Mouse (Mus musculus) layer of hippocampus, postnatal 14 days (tissue): ENCODE data around the gene Pbrm1. TPM values are rescaled to one million over a fixed set of nuclear protein-coding genes. Genes with fewer than 3 reads are reported as not detected.

Source experiments
- DNase-seq, 2 experiments: peaks; one replicate each; pipeline ENCODE4 v3.0.0; 2021 to 2022; ENCODE audit warnings: low spot score in 2 of 2, mixed read lengths in 1 of 2
- total RNA-seq, 2 experiments: library from RNA; stranded (reverse); gene quantifications; 2 replicates each; pipeline ENCODE4 v1.2.3; 2021

The Pbrm1 gene
- total RNA-seq, 2 experiments from 2014 or later, result 56.1 to 57.1 TPM

DNA sequence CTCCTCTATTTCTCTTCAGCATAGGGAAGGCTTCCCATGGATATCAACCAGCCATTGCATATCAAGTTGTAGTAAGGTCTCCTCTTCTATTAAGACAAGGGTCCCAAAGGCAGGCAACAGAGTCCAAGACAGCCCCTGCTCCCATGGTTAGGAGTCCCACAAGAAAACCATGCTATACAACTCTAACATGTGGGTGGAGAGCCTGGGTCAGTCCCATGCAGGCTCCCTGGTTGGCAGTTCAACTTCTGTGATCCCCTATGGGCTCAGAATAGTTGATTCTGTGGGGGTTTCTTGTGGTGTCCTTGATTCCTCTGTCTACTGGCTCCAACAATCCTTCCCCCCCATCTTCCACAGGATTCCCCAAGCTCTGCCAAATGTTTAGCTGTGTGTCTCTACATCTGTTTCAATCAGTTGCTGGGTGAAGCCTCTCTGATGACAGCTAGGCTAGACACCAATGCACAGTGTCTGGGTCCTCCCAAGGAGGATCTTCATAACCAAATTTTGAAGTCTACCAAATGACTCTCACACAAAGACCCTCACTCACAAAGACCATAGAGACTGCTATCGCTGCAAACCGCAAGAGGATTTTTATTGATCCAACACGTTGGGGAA, 59.8 kb downstream of the Pbrm1 start:
- DNase-seq, result no peak

DNA sequence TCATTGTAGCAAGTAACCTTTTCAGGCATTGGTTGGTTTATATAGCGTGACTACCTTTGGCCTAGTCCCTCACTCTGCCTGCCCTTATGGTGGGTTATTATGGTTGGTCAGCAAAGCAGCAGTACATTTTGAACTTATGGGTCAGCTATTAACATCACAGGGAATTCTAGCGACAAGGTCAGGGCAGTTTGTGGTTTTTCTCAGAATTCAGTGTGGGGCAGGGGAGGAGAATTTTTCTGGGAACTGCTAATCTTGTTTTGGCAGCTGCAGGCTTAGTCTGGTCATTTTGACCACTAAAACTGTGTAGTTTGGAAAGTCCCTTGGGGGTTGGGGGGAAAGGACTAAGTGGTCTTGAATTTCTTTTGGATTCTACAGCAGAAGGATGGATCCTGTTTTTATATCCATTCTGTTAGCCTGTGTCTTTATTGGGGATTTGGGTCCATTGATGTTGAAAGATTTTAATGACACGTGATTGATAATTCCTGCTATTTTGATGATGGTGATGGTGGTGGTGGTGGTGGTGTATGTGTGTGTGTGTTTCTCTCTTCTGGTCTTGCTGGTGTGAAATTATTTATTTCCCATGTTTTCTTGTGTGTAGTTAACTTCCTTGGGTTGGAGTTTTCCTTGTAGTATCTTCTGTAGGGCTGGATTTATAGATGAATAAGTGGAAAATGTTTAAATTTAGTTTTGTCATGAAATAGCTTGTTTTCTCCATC, 60.5 kb downstream of the Pbrm1 start:
- no peak for DNase-seq

DNA sequence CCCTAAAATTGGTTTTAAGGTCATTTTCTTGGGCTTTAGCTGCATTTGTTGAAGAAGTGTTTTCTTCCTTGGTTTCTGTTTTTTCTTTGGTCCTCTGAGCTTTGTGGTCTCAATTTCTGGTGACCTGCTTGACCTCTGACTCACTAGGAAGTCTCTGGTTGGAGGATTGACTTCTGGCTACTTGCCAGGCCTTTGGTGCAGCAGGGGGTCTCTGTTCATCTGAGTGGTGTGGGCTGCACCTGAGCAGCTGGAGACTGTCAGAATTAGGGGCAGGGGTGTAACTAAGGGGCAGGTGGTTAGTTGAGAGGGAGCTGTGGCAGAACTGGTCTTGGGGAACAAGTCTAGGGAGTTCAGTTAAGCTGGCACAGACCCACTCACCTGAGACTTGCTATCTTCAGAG, 62.2 kb downstream of the Pbrm1 start:
- no peak for DNase-seq

DNA sequence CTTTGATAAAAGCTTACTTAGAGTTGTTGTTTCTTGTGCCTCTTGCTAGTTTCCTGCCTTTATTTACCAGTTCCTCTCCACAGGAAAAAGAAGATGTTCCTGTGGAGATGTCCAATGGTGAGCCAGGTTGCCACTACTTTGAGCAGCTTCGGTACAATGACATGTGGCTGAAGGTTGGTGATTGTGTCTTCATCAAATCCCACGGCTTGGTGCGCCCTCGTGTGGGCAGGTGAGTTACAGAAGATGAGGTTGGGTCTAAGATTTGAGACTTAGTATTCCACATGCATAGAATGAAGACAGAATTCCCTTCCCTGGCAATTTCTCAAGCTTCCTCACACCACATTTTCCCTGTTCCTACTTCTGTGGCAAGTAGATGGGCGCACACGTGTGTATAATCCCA, 68.5 kb downstream of the Pbrm1 start:
- DNase-seq, result no peak

DNA sequence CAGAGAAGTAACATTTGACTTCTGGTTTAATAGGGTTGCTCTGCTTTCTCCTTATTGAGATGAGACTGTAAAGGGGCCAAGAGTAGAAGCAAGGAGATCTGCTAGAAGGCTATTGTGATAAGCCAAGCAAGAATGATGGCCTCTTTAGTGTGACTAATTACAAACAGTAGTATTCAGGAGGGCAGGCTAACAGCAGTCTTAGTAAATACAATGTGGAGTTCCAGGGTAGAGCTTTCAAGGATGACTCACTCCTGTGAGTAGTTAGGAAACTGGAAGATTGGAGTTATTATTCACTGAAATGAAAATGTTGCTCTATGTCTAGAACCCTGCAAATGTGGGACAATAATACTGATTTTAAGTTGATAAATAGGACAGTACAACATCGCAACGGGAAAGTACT, 69.6 kb downstream of the Pbrm1 start:
- DNase-seq, result no peak

DNA sequence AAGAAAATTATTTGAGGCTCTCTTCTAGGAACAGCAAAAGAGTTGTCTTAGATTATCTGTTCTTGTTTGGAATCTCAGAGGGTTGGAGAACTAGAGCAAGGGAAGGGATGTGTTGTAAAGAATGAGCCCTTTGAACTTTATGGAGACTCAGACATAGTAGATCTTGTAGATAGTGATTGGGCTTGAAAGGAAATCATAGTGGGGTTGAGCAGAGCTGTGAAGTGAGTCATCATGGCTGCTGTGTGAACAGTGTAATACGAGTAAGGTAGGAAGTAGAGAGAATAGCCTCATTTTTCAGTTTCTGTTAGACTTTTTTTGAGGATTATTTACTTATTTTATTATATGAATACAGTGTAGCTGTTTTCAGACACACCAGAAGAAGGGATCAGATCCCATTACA, 71.0 kb downstream of the Pbrm1 start:
- DNase-seq, result no peak

DNA sequence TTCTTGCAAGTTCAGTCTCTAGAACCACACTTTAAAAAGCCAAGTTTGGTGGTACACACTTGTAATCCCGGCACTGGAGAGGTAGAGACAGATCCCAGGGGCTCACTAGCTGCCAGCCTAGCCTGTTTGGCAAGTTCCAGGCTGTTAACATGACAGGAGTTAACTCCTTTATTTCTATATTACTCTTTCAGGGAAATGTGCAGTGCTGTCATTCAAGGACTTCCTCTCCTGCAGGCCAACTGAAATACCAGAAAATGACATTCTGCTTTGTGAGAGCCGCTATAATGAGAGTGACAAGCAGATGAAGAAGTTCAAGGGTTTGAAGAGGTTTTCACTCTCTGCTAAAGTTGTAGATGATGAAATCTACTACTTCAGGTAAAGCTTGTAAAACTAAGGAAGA, 86.2 kb downstream of the Pbrm1 start:
- DNase-seq, result no peak

DNA sequence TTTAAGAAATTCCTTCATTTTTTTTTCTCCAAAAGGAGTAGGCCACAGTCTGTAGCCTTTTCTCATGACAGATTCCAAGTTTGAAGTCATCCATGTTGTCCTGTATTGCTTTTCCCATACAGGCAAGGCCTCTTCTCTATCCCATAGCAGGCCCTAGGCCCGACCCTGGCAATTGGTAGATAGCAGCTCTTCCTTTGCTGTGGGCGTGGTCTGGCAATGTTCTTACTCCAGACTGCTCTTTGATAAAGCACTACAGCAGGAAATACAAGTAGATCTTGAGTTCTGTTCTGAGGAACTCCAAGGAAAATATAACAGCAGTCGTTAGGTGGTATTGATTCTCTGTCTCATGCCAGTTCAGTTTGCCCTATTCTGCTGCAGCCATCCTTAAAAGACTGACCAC, 91.7 kb downstream of the Pbrm1 start:
- no peak for DNase-seq

DNA sequence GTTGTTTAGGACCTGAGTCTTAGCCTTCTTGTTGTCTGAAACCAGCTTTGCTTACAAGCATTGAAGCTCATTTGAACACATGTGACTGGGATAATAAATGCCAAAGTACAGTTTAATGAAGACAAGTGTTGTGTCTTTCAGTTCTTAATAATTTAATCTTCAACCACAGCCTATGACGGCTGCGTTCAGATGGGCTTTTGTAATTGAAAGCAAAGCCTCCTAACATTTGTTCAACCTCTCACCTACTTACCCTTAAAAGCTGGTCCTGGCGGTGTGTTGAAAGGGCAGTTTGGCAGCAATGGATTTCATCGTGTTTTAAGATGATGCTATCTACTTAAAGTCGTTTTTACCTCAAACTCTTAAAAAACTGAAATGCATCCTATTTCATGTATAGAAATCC, 93.2 kb downstream of the Pbrm1 start:
- no peak for DNase-seq

DNA sequence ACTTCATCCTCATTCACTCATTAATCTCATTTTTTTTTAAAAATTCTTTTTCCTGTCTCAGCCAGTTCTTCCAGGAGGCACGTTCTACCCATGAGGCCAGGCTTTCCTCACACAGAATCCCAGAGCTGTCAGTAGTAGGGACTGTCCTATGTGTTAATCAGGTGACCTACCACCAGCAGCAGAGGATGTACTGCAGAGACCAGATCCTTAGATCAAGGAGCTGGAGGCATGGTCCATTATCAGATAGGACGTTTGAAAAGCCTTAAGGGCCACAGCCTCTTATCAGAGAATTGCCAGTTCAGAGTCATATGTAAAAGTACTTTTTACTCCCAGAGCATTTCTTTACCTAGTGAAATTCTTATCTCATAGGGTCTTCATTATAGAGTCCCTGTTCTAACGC, 95.1 kb downstream of the Pbrm1 start:
- DNase-seq, result no peak

DNA sequence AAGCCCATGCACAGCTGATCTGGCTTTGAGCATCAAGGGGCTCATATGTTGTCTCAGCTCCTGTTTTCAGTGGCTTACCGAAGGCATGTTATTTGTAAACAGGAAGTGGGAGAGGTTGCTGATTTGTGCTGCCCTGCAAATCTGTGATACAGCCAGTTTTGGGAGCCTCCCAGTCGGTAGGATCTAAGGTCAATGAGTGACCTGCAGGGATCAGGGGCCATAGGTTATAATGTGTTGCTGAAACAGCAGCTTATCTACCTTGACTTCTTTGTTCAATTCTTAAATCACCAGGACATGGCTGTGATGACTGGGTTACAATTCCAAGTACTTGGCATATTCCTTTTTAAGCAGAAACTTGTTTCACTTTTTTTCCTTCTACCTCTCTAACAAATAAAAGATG, 96.6 kb downstream of the Pbrm1 start:
- no peak for DNase-seq

DNA sequence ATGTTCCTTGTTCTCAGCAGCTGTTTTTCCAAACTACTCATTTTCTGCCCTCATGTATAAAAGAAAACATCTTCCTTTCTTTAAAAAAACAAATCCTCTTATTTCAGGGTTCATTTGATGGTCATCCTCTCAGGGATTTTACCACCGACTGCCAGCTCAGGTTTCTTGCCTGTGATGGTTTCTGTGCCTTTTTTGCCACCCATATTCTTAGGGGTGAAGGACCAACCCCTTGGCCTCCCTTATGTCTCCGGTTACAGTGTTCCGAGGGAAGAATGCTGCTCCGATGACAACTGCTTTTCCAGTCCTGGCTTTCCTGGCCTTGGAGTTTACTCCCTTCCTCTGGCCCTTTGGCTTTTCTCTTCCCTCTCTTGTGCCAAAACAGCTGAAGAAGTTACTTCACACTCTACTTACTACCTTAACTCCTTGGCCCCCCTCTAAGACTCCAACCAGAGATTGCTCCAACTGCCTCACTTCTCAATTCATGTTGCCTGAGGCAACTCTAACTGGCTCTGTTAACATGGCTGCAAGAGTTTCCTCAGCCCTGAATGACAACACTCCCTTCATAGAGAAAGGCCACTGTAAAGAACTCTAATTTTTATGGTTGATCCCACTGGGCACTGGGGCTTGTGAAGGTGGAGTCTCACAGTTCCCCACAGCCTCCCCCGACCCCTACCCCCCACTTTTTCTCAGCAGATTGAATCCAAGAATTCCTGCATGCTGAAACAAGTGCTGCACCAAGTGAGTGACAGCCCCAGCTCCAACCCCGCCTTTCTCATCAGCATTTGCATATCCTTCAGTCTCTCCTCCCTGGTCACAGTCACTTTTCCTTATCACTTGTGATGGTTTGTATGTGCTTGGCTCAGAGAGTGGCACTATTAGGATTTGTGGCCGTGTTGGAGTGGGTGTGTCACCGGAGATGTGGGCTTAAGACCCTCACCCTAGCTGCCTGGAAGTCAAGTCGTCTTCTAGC, 106.5 kb downstream of the Pbrm1 start:
- no peak for DNase-seq

DNA sequence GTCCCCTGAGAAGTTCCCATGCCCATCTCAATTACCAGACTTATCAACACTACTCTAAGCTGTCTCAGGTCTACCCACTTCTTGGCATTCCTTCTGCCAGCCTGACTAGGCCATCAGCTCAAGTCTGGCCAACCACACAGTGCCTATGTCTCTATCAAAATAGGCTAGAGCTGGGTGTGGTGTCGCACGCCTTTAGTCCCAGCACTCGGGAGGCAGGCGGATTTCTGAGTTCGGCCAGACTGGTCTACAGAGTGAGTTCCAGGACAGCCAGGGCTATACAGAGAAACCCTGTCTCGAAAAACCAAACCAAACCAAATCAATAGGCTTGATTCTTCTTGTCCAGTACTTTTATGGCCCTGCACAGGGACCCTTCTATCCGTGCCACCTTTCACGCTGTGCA, 107.9 kb downstream of the Pbrm1 start:
- DNase-seq, result no peak

DNA sequence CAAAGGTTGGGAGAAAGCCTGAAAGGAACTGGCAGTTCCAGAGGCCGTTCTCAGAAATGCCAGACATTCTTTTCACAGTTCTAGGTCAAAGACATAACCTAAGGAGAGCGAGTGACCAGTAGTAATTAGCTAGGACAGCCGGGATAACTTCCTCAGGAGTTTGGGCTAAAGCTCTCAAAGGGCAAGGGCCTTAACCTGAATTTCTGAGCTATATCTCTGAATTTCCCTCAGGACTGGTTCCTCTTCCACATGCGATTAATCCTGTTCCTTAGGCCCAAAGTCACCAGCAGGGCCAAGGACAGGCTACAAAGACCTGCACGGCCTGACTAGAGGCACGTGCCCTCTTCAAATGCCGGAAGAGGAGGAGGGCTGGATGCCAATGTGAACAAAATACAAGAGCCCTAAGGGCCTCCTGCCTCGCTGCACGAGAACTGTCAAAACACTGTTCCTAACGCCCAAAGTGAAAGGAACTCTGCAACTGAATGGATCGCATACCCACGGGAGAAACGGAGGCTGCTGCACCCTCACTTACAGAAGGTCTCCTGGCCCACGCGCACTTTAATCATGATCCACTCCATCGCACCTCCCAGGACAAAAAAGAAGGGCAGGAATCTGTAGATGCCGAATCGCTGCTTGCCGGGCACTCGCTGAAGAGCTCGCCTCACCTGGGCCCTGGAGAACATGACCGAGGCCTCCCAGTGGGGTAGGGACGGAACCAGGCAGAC, 109.3 kb downstream of the Pbrm1 start:
- DNase-seq, result no peak

DNA sequence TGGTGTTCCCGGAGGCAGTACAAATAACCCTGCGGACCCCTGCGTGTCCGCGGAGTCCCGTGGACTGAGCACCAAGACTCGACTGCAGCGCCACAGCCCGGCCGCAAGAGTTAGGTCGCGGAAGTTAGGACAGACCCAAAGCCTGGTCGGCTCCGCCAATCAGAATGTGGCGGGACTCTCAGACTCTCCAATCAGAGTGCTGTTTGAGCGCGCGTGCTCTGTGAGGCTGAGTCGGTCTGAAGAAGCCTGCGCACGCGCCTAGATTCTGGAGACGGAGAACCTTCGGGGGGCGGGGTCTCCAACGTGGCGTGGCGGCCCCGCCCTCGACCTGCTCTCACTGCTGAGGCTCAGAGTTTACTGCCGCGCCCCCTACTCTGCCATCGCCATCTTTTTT, 109.9 kb downstream of the Pbrm1 start, which contains the start of gene Smim4:
Gene Smim4, minus strand, starts transcription at position 131 of the 394 bp plus-strand sequence.
- peak; percentile 92 to 98 for DNase-seq

DNA sequence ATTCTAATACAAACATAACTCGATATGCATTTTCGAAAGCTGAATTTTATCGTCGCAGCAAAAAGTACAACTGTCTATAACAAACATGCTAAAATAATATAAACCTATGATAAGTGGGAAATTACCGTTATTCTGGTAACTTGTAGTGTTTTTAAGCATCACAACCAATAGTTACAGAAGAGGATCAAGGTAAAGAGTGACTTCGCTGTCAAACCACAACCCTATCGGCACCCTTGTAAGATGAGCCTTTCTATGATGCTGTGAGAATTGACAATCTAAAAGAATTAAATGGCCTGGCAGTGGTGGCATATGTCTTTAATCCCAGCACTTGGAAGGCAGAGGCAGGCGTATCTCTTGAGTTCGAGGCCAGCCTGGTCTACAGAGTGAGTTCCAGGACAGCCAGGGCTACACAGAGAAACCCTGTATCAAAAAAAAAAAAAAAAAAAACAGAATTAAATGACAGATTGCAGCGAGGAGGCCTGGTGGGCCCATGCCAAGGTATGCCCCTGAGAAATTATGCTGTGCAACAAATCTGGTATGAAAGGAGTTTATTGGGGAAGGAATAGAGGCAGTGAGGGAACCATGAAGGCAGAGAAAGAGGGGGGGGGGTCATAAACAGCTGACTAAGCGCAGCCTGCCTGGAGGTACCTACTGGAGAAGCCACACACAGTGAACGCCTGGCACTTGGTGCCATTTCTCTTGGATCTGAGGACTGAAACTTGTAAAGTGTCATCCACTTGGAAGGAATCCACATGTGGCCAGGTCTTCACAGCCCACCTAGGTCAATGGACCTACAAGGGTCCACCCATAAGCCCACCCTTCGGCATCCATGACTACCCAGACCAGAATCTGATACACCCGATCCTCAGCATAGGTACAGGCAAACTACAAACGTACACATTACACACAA, 110.6 kb downstream of the Pbrm1 start:
- DNase-seq, result no peak

DNA sequence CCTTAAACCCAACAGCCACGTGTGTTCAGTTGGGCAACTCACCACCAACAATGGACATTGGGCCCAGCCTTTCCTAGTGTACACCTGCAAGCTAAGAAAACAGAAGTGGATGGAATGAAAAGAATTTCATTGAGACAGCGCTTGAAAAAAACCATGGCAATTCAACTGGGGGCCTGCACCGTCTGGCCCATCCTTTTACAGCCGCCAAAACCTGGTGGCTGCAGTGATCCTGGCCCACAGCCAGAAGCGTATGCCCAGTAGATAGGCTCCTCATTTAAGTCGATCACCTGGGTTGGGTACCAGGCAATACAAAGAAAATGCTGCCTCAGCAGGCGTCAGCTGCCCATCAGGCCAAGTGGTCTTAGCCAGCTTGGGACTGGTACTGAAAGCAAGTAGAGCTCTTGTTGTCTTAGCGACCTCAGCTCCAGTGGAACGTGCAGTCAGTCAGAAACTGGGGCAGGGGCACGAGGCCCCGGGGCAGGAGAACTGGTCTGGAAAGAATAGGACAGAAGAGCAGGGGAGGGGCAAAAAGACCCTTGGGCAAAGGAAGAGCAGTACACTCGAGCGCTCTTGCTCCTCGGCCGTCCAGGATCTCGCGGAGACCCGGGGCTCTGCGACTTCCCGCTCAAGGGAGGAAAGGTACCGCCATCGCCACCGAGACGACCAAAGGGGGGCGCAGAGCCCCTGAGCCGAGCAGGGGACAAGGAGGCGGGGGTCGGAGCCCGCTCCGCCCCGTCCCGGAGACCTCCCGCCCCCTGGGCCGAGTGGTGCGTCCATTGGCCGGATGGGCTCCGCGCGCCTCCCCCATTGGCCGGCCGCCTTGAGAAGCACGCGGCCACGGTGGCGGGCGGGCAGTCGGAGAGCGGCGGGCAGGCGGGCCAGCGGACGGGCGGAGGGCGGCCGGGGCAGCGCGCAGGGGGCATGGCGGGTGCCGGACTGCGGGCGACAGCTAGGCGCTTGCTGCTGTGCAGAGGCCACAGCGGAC, 111.6 kb downstream of the Pbrm1 start, which contains the start of gene Nt5dc2:
Gene Nt5dc2, plus strand, starts transcription at position 818 of the 985 bp plus-strand sequence.
- peak; percentile 74 to 85 for DNase-seq

DNA sequence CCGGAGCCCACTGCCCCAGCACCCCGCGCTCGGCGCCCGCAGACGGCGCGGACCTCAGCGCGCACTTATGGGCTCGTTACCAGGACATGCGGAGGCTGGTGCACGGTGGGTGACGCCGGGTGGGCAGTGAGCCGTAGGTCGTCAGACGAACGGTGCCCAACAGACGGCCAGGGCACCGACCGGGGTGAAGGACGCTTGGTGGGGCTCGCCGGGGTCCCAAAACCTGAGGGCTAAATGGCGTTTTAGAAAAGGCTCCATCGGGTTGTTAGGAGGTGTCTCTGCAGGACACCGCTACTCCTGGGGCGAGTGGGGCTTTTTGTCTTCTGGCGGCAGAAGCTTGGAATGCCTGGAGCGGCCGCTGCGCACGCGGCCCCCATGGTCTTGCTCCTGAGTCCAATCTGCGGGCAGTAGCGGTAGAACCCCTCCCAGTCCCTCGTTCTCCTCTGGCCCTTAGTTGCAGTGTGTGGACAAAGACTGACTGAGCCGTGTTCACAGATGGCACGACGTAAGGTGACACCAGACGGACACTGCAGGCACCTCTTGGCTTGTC, 112.4 kb downstream of the Pbrm1 start:
- no peak for DNase-seq

DNA sequence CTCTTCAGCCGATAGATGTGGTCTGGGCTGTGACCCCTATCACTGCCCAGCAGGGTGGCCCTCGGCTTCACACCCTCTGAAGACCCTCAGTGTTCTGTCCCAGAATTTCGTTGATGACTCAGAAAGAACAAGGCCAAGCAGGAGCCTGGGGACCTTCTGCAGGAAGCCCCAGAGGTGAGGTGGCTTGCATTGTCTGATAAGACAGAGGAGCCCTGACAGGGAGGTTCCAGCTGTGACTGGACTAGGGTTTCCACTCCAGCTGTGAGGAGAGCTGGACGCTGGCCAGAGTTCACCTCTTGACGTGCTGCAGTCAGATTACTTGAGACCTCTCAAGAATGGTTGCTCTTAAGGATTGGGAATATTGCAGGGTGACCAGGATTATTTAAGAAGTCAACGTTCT, 113.1 kb downstream of the Pbrm1 start:
- no peak for DNase-seq
